In genomic region chr9:105612919-105613318, GRCm38 (mm10) we compare ENCODE assay signal across 10 mouse cellular contexts. TPM values are rescaled to one million over a fixed set of nuclear protein-coding genes. Genes with fewer than 3 reads are reported as not detected.
DNase-seq lines count a peak whose midpoint lies in the region; ATAC-seq and TF ChIP-seq lines count a peak whose summit lies in the region.
"Had no signal": no experiment of that assay in that cellular context is flagged by ENCODE, and none has a peak within 500 bp of the region (broad histone marks: within the 10 kb centered on the region; RNA-seq: fewer than 3 reads in every experiment).

No protein-coding gene starts in this region.

- H3K9ac ChIP-seq in forebrain, postnatal 0 days: no peak overlapping the region
- no peak overlapping the region for H3K9ac ChIP-seq in forebrain, embryonic 13.5 days
- H3K9ac ChIP-seq in hindbrain, postnatal 0 days (replicated peaks; ENCODE audit: low read length): no peak overlapping the region
- H3K9ac ChIP-seq: heart, embryonic 15.5 days; liver, embryonic 13.5 days had no signal

- H3K9me3 ChIP-seq in forebrain, postnatal 0 days (ENCODE audit: low read length): no peaks in the 10 kb centered on the region
- H3K9me3 ChIP-seq in forebrain, embryonic 13.5 days (replicated peaks): no peaks in the 10 kb centered on the region
- H3K9me3 ChIP-seq in hindbrain, postnatal 0 days (ENCODE audit: low read length): no peaks in the 10 kb centered on the region
- H3K9me3 ChIP-seq: heart, embryonic 15.5 days; liver, embryonic 13.5 days had no signal

- no peak overlapping the region for H3K4me3 ChIP-seq in forebrain, postnatal 0 days (ENCODE audit: low read depth, low read length)
- no peak overlapping the region for H3K4me3 ChIP-seq in forebrain, embryonic 13.5 days
- no peak overlapping the region for H3K4me3 ChIP-seq in hindbrain, postnatal 0 days (ENCODE audit: low read length)
- H3K4me3 ChIP-seq: heart, embryonic 15.5 days; liver, embryonic 13.5 days had no signal

- WGBS in forebrain, postnatal 0 days: 59% methylated on average over 7 of the region's 7 CpGs
- WGBS in forebrain, embryonic 13.5 days: 70% methylated on average over 7 of the region's 7 CpGs
- WGBS in hindbrain, postnatal 0 days: 37% methylated on average over 7 of the region's 7 CpGs

- H3K36me3 ChIP-seq in forebrain, postnatal 0 days (ENCODE audit: insufficient read depth): no peaks in the 10 kb centered on the region
- H3K36me3 ChIP-seq in forebrain, embryonic 13.5 days (ENCODE audit: poor library complexity, severe bottlenecking): no peaks in the 10 kb centered on the region
- no peaks in the 10 kb centered on the region for H3K36me3 ChIP-seq in hindbrain, postnatal 0 days (ENCODE audit: insufficient read depth, low read length)
- H3K36me3 ChIP-seq: heart, embryonic 15.5 days; liver, embryonic 13.5 days had no signal

- no peaks in the 10 kb centered on the region for H3K27me3 ChIP-seq in forebrain, postnatal 0 days (ENCODE audit: insufficient read depth, low read length)
- no peaks in the 10 kb centered on the region for H3K27me3 ChIP-seq in forebrain, embryonic 13.5 days
- no peaks in the 10 kb centered on the region for H3K27me3 ChIP-seq in hindbrain, postnatal 0 days (ENCODE audit: insufficient read depth, low read length)
- H3K27me3 ChIP-seq: heart, embryonic 15.5 days; liver, embryonic 13.5 days had no signal

- H3K4me1 ChIP-seq in forebrain, postnatal 0 days (ENCODE audit: insufficient read depth): no peaks in the 10 kb centered on the region
- no peaks in the 10 kb centered on the region for H3K4me1 ChIP-seq in forebrain, embryonic 13.5 days
- peaks cover 5% of the 10 kb centered on the region; the same call in 1 of the 2 replicates for H3K4me1 ChIP-seq in hindbrain, postnatal 0 days (ENCODE audit: insufficient read depth, low read length)
- H3K4me1 ChIP-seq: liver, embryonic 13.5 days had no signal

- H3K4me2 ChIP-seq in forebrain, postnatal 0 days (ENCODE audit: low read depth): no peak overlapping the region
- no peak overlapping the region for H3K4me2 ChIP-seq in forebrain, embryonic 13.5 days
- H3K4me2 ChIP-seq in hindbrain, postnatal 0 days (ENCODE audit: low read depth, low read length): no peak overlapping the region
- H3K4me2 ChIP-seq: heart, embryonic 15.5 days; liver, embryonic 13.5 days had no signal

- no peak for TF ChIP-seq CTCF in forebrain, postnatal 0 days (IDR thresholded peaks at IDR 0.05; ENCODE audit: low read depth)
- 0 out of 2 replicates have a peak, but pooled peaks have one; percentile 7 for TF ChIP-seq CTCF in hindbrain, postnatal 0 days (IDR thresholded peaks at IDR 0.05; ENCODE audit: low read depth)

- H3K27ac ChIP-seq in forebrain, postnatal 0 days (ENCODE audit: low read depth, low read length): no peak overlapping the region
- H3K27ac ChIP-seq in forebrain, embryonic 13.5 days: no peak overlapping the region
- H3K27ac ChIP-seq in hindbrain, postnatal 0 days: peak overlapping the region; percentile 36; the same call in 1 of the 2 replicates
- H3K27ac ChIP-seq: heart, embryonic 15.5 days; liver, embryonic 13.5 days had no signal

- peak; percentile 25 for DNase-seq in forebrain, postnatal 0 days
- peak; percentile 11 for DNase-seq in right cerebral cortex, adult 18-20 months
- no peak for DNase-seq in right cerebral cortex, postnatal 25 days
- peak; percentile 86 for DNase-seq in hindbrain, postnatal 0 days (ENCODE audit: low spot score)
- peak; percentile 72 for DNase-seq in retina, postnatal 1 day
- DNase-seq in frontal cortex, postnatal 14 days (ENCODE audit: low spot score in 2 of 2): no peak
- no peak for DNase-seq in thymus, postnatal 4 days
- DNase-seq: liver, embryonic 13.5 days had no signal

- ATAC-seq in forebrain, postnatal 0 days: no peak
- no peak for ATAC-seq in forebrain, embryonic 13.5 days
- ATAC-seq in hindbrain, postnatal 0 days: peak; percentile 61; the same call in 1 of the 2 replicates

RNA-seq across cellular contexts. Expression of gene Pik3r4, which starts 29.9 kb away (rescaled TPM):
- total RNA-seq in forebrain, postnatal 0 days (2014; rRNA removed): 19.1 and 20.8 TPM in 2 replicates
- polyA plus RNA-seq in forebrain, postnatal 0 days (2015; fragmentation: Nextera tagmentation; extraction: Ambion mirVana): 11.2 and 12.9 TPM in 2 replicates
- 18.0 and 19.1 TPM in 2 replicates for polyA plus RNA-seq in forebrain, embryonic 13.5 days (2015; fragmentation: Nextera tagmentation; extraction: Ambion mirVana)
- total RNA-seq in hindbrain, postnatal 0 days (2014; rRNA removed): 17.7 and 26.7 TPM in 2 replicates
- polyA plus RNA-seq in hindbrain, postnatal 0 days (2015; fragmentation: Nextera tagmentation; extraction: Ambion mirVana): 12.8 and 13.1 TPM in 2 replicates

Comparison
In these comparisons a context has a peak if more than half of its experiments do, and no peak if none do; other contexts are left out.
1. DNase-seq: peak in forebrain, postnatal 0 days (single experiment), right cerebral cortex, adult 18-20 months (single experiment), hindbrain, postnatal 0 days (single experiment) and retina, postnatal 1 day (single experiment); none in right cerebral cortex, postnatal 25 days (single experiment), frontal cortex, postnatal 14 days (0 of 2) and thymus, postnatal 4 days (single experiment).